Mouse (Mus musculus) midbrain, embryonic 13.5 days (tissue): Measurements from ENCODE around the gene Edem2. TPM values are rescaled to one million over a fixed set of nuclear protein-coding genes. Genes with fewer than 3 reads are reported as not detected.

Source experiments
- ATAC-seq: fragments of 200-750 bp; cut with Nextera tagmentation; 2 replicates; pipeline ENCODE4 v1.8.0; 2017; ENCODE audit warnings: mild to moderate bottlenecking, moderate TSS enrichment, moderate library complexity
- H3K27ac ChIP-seq: fragments of 300-500 bp; sonication (generic); 2 replicates; pipeline ENCODE4 v1.5.1; 2015; ENCODE audit warnings: inconsistent platforms, mild to moderate bottlenecking, moderate library complexity
- H3K27me3 ChIP-seq: fragments of 300-500 bp; sonication (generic); 2 replicates; pipeline ENCODE4 v1.6.1; 2015; ENCODE audit warnings: mild to moderate bottlenecking, inconsistent platforms
- H3K36me3 ChIP-seq: fragments of 300-500 bp; sonication (generic); 2 replicates; pipeline ENCODE4 v1.6.1; 2015; ENCODE audit warnings: mild to moderate bottlenecking, inconsistent platforms
- H3K4me1 ChIP-seq: fragments of 300-500 bp; sonication (generic); replicated peaks from 2 replicates; pipeline ENCODE4 v1.6.1; 2015; ENCODE audit warnings: inconsistent platforms
- H3K4me2 ChIP-seq: fragments of 300-500 bp; sonication (generic); replicated peaks from 2 replicates; pipeline ENCODE4 v1.6.1; 2015; ENCODE audit warnings: moderate library complexity, mild to moderate bottlenecking, inconsistent platforms
- H3K4me3 ChIP-seq: fragments of 300-500 bp; sonication (generic); replicated peaks from 2 replicates; pipeline ENCODE4 v1.5.1; 2015; ENCODE audit warnings: mild to moderate bottlenecking, inconsistent platforms
- H3K9ac ChIP-seq: fragments of 300-500 bp; sonication (generic); replicated peaks from 2 replicates; pipeline ENCODE4 v1.6.1; 2015; ENCODE audit warnings: mild to moderate bottlenecking, inconsistent platforms
- H3K9me3 ChIP-seq: fragments of 300-500 bp; sonication (generic); 2 replicates; pipeline ENCODE4 v1.6.1; 2016; ENCODE audit warnings: mild to moderate bottlenecking, inconsistent platforms
- WGBS: fragments of 180-500 bp; shearing (Covaris S2); methylation state at CpG from one replicate; pipeline ENCODE4 v1.1.7; 2015; 5-methylcytosine and 5-hydroxymethylcytosine counted together
- polyA plus RNA-seq: library from polyadenylated mRNA; unstranded; fragments of >200 nt; fragmentation: Nextera tagmentation; extraction: Ambion mirVana; gene quantifications from 2 replicates; pipeline ENCODE4 v1.2.1, GENCODE M21; 2015

Edem2 gene
- polyA plus RNA-seq, 1 experiment from 2014 or later, result 46.1 TPM

GRCm38 (mm10) chr2:155655759-155656372 is 73.4 kb downstream of the Edem2 start:
- H3K4me2 ChIP-seq, result no peak overlapping the region
- H3K4me1 ChIP-seq, result no peaks in the 10 kb centered on the region
- H3K27ac ChIP-seq, result no peak overlapping the region
- no peak overlapping the region for H3K9ac ChIP-seq
- peaks cover 88% of the 10 kb centered on the region for H3K36me3 ChIP-seq
- H3K9me3 ChIP-seq, result no peaks in the 10 kb centered on the region
- H3K4me3 ChIP-seq, result no peak overlapping the region
- ATAC-seq, result no peak
- no peaks in the 10 kb centered on the region for H3K27me3 ChIP-seq
- WGBS, result 54% methylated on average over 6 of the region's 6 CpGs

- peaks cover 91% of the 10 kb centered on the region for H3K36me3 ChIP-seq
- ATAC-seq, result no peak
- H3K27ac ChIP-seq, result no peak overlapping the region
- no peaks in the 10 kb centered on the region for H3K27me3 ChIP-seq
- no peak overlapping the region for H3K4me2 ChIP-seq
- H3K9me3 ChIP-seq, result no peaks in the 10 kb centered on the region
- no peaks in the 10 kb centered on the region for H3K4me1 ChIP-seq
- H3K4me3 ChIP-seq, result no peak overlapping the region
- WGBS, result 92% methylated on average over 5 of the region's 5 CpGs
- H3K9ac ChIP-seq, result no peak overlapping the region
Observed at GRCm38 (mm10) chr2:155652618-155653017, 76.7 kb downstream of the Edem2 start.

Other genes starting within 250 kb of the Edem2 start
- 27.5 and 28.0 TPM in 2 replicates for gene Acss2, start 211.5 kb downstream of the Edem2 start, polyA plus RNA-seq
- gene Ggt7, start 211.2 kb downstream of the Edem2 start, polyA plus RNA-seq, result 62.3 and 65.0 TPM in 2 replicates
- gene Gss, start 136.7 kb downstream of the Edem2 start, polyA plus RNA-seq, result 15.8 and 16.0 TPM in 2 replicates
- 0.97 and 1.1 TPM in 2 replicates for gene Myh7b, start 118.3 kb downstream of the Edem2 start, polyA plus RNA-seq
- 157 and 169 TPM in 2 replicates for gene Trpc4ap, start 37.1 kb downstream of the Edem2 start, polyA plus RNA-seq
- not detected in 2 replicates for gene Gm17581, start 6.4 kb upstream of the Edem2 start, polyA plus RNA-seq
- 2.4 and 2.5 TPM in 2 replicates for gene Procr, start 21.6 kb upstream of the Edem2 start, polyA plus RNA-seq
- gene Mmp24, start 45.9 kb upstream of the Edem2 start, polyA plus RNA-seq, result 9.1 and 9.4 TPM in 2 replicates
- 24.3 and 25.2 TPM in 2 replicates for gene BC029722, start 90.0 kb upstream of the Edem2 start, polyA plus RNA-seq
- gene Eif6, start 97.5 kb upstream of the Edem2 start, polyA plus RNA-seq, result 157 and 161 TPM in 2 replicates
- 0.58 and 0.66 TPM in 2 replicates for gene Fam83c, start 105.4 kb upstream of the Edem2 start, polyA plus RNA-seq
- gene Uqcc1, start 200.8 kb upstream of the Edem2 start, polyA plus RNA-seq, result 55.7 and 64.9 TPM in 2 replicates
- gene Gm15557, start 211.3 kb upstream of the Edem2 start, polyA plus RNA-seq, result not detected in 2 replicates
- gene Gdf5, start 215.9 kb upstream of the Edem2 start, polyA plus RNA-seq, result 0.71 and 1.1 TPM in 2 replicates
- gene Cep250, start 227.0 kb upstream of the Edem2 start, polyA plus RNA-seq, result 17.3 and 21.2 TPM in 2 replicates